Mouse (Mus musculus): ENCODE results near the gene Raver1. TPM values are rescaled to one million over a fixed set of nuclear protein-coding genes. Genes with fewer than 3 reads are reported as not detected.

Gene Raver1
- polyA plus RNA-seq, 1 experiment = 49.2 TPM

- H3K4me3 ChIP-seq (ENCODE audit: insufficient read depth, poor library complexity, severe bottlenecking) = no peak overlapping the region
- H3K79me3 ChIP-seq (ENCODE audit: low read depth) = no peaks in the 10 kb centered on the region
- TF ChIP-seq MYOG (IDR thresholded peaks at IDR 0.05; ENCODE audit: control insufficient read depth, extremely low read depth, insufficient read length) (no peak), MAX (IDR thresholded peaks at IDR 0.05) (no peak), CEBPB (IDR thresholded peaks at IDR 0.05; ENCODE audit: low read depth) (no peak), FOSL1 (IDR thresholded peaks at IDR 0.05; ENCODE audit: insufficient read depth, low read length, poor library complexity, severe bottlenecking) (no peak)
Measured at GRCm38 (mm10) chr9:21104814-21105213, 13.0 kb upstream of the Raver1 start.

GRCm38 (mm10) chr9:21102076-21102475, 10.3 kb upstream of the Raver1 start:
- Histone ChIP-seq H3K4me3 (ENCODE audit: insufficient read depth, poor library complexity, severe bottlenecking) (no peak overlapping the region), H3K79me3 (ENCODE audit: low read depth) (no peaks in the 10 kb centered on the region), H3K79me2 (ENCODE audit: control insufficient read depth, insufficient read depth) (no peaks in the 10 kb centered on the region), H3ac (ENCODE audit: control insufficient read depth, insufficient read length, low read depth) (no peak overlapping the region), H3K27me3 (ENCODE audit: control insufficient read depth, insufficient read depth, insufficient read length) (no peaks in the 10 kb centered on the region), H3K36me3 (ENCODE audit: control insufficient read depth, insufficient read depth) (no peaks in the 10 kb centered on the region)
- no peak for TF ChIP-seq CEBPB (IDR thresholded peaks at IDR 0.05; ENCODE audit: low read depth)
- TF ChIP-seq MYOD1 (IDR thresholded peaks at IDR 0.05; ENCODE audit: control insufficient read depth, insufficient read length, low read depth) = no peak
- no peak for TF ChIP-seq FOSL1 (IDR thresholded peaks at IDR 0.05; ENCODE audit: insufficient read depth, low read length, poor library complexity, severe bottlenecking)
- no peak for TF ChIP-seq USF1 (IDR thresholded peaks at IDR 0.05; ENCODE audit: low read depth)
- TF ChIP-seq CTCF (IDR thresholded peaks at IDR 0.05; ENCODE audit: control insufficient read depth, insufficient read depth, insufficient read length) = no peak
- TF ChIP-seq MAX (IDR thresholded peaks at IDR 0.05) = no peak
- no peak for TF ChIP-seq MYOG (IDR thresholded peaks at IDR 0.05; ENCODE audit: control insufficient read depth, extremely low read depth, insufficient read length)

More at GRCm38 (mm10) chr9:21104814-21105213, 13.0 kb upstream of the Raver1 start:
- Histone ChIP-seq H3ac (ENCODE audit: control insufficient read depth, insufficient read length, low read depth) (no peak overlapping the region), H3K79me2 (ENCODE audit: control insufficient read depth, insufficient read depth) (no peaks in the 10 kb centered on the region), H3K27me3 (ENCODE audit: control insufficient read depth, insufficient read depth, insufficient read length) (no peaks in the 10 kb centered on the region), H3K36me3 (ENCODE audit: control insufficient read depth, insufficient read depth) (no peaks in the 10 kb centered on the region)

GRCm38 (mm10) chr9:21100447-21101161, 8.8 kb upstream of the Raver1 start:
- Histone ChIP-seq H3K27me3 (ENCODE audit: control insufficient read depth, insufficient read depth, insufficient read length) (no peaks in the 10 kb centered on the region), H3K4me3 (ENCODE audit: insufficient read depth, poor library complexity, severe bottlenecking) (no peak overlapping the region), H3K36me3 (ENCODE audit: control insufficient read depth, insufficient read depth) (no peaks in the 10 kb centered on the region), H3K79me2 (ENCODE audit: control insufficient read depth, insufficient read depth) (no peaks in the 10 kb centered on the region), H3K79me3 (ENCODE audit: low read depth) (no peaks in the 10 kb centered on the region), H3ac (ENCODE audit: control insufficient read depth, insufficient read length, low read depth) (no peak overlapping the region)
- TF ChIP-seq MAX (IDR thresholded peaks at IDR 0.05) (no peak), CTCF (IDR thresholded peaks at IDR 0.05; ENCODE audit: control insufficient read depth, insufficient read depth, insufficient read length) (no peak)

GRCm38 (mm10) chr9:21097793-21098192, 6.0 kb upstream of the Raver1 start:
- Histone ChIP-seq H3K36me3 (ENCODE audit: control insufficient read depth, insufficient read depth) (no peaks in the 10 kb centered on the region), H3K27me3 (ENCODE audit: control insufficient read depth, insufficient read depth, insufficient read length) (no peaks in the 10 kb centered on the region), H3K4me3 (ENCODE audit: insufficient read depth, poor library complexity, severe bottlenecking) (no peak overlapping the region), H3K79me3 (ENCODE audit: low read depth) (no peaks in the 10 kb centered on the region), H3K79me2 (ENCODE audit: control insufficient read depth, insufficient read depth) (no peaks in the 10 kb centered on the region), H3ac (ENCODE audit: control insufficient read depth, insufficient read length, low read depth) (no peak overlapping the region)
- no peak for TF ChIP-seq USF1 (IDR thresholded peaks at IDR 0.05; ENCODE audit: low read depth)
- no peak for TF ChIP-seq FOSL1 (IDR thresholded peaks at IDR 0.05; ENCODE audit: insufficient read depth, low read length, poor library complexity, severe bottlenecking)
- no peak for TF ChIP-seq MAX (IDR thresholded peaks at IDR 0.05)
- TF ChIP-seq CEBPB (IDR thresholded peaks at IDR 0.05; ENCODE audit: low read depth) = no peak
- no peak for TF ChIP-seq MYOG (IDR thresholded peaks at IDR 0.05; ENCODE audit: control insufficient read depth, extremely low read depth, insufficient read length)
- TF ChIP-seq MYOD1 (IDR thresholded peaks at IDR 0.05; ENCODE audit: control insufficient read depth, insufficient read length, low read depth) = no peak
- TF ChIP-seq CTCF (IDR thresholded peaks at IDR 0.05; ENCODE audit: control insufficient read depth, insufficient read depth, insufficient read length) = no peak

GRCm38 (mm10) chr9:21095958-21096357, 4.2 kb upstream of the Raver1 start:
- H3K36me3 ChIP-seq (ENCODE audit: control insufficient read depth, insufficient read depth) = no peaks in the 10 kb centered on the region
- H3K27me3 ChIP-seq (ENCODE audit: control insufficient read depth, insufficient read depth, insufficient read length) = no peaks in the 10 kb centered on the region
- H3K79me2 ChIP-seq (ENCODE audit: control insufficient read depth, insufficient read depth) = peaks cover 7% of the 10 kb centered on the region
- no peak for TF ChIP-seq CTCF (IDR thresholded peaks at IDR 0.05; ENCODE audit: control insufficient read depth, insufficient read depth, insufficient read length)
- TF ChIP-seq FOSL1 (IDR thresholded peaks at IDR 0.05; ENCODE audit: insufficient read depth, low read length, poor library complexity, severe bottlenecking) = no peak
- no peak for TF ChIP-seq MAX (IDR thresholded peaks at IDR 0.05)
- TF ChIP-seq CEBPB (IDR thresholded peaks at IDR 0.05; ENCODE audit: low read depth) = no peak
- TF ChIP-seq MYOG (IDR thresholded peaks at IDR 0.05; ENCODE audit: control insufficient read depth, extremely low read depth, insufficient read length) = no peak
- TF ChIP-seq MYOD1 (IDR thresholded peaks at IDR 0.05; ENCODE audit: control insufficient read depth, insufficient read length, low read depth) = no peak
- no peak for TF ChIP-seq USF1 (IDR thresholded peaks at IDR 0.05; ENCODE audit: low read depth)
- H3K79me3 ChIP-seq (ENCODE audit: low read depth) = peaks cover 8% of the 10 kb centered on the region
- no peak overlapping the region for H3K4me3 ChIP-seq (ENCODE audit: insufficient read depth, poor library complexity, severe bottlenecking)
- H3ac ChIP-seq (ENCODE audit: control insufficient read depth, insufficient read length, low read depth) = no peak overlapping the region

- Histone ChIP-seq H3K79me2 (ENCODE audit: control insufficient read depth, insufficient read depth) (peaks cover 32% of the 10 kb centered on the region), H3K79me3 (ENCODE audit: low read depth) (peaks cover 33% of the 10 kb centered on the region), H3ac (ENCODE audit: control insufficient read depth, insufficient read length, low read depth) (no peak overlapping the region), H3K36me3 (ENCODE audit: control insufficient read depth, insufficient read depth) (peaks cover 15% of the 10 kb centered on the region), H3K27me3 (ENCODE audit: control insufficient read depth, insufficient read depth, insufficient read length) (no peaks in the 10 kb centered on the region), H3K4me3 (ENCODE audit: insufficient read depth, poor library complexity, severe bottlenecking) (no peak overlapping the region)
- no peak for TF ChIP-seq CTCF (IDR thresholded peaks at IDR 0.05; ENCODE audit: control insufficient read depth, insufficient read depth, insufficient read length)
- no peak for TF ChIP-seq USF1 (IDR thresholded peaks at IDR 0.05; ENCODE audit: low read depth)
- no peak for TF ChIP-seq MYOG (IDR thresholded peaks at IDR 0.05; ENCODE audit: control insufficient read depth, extremely low read depth, insufficient read length)
- no peak for TF ChIP-seq MAX (IDR thresholded peaks at IDR 0.05)
- TF ChIP-seq MYOD1 (IDR thresholded peaks at IDR 0.05; ENCODE audit: control insufficient read depth, insufficient read length, low read depth) = no peak
Measured at GRCm38 (mm10) chr9:21093423-21093822, 1.6 kb upstream of the Raver1 start.
